Mouse (Mus musculus) liver, embryonic 14.5 days (tissue): ENCODE measurements at regions not wholly inside any gene's neighbourhood (a gene's known extent, or its start where the extent isn't known, plus 50 kb on each side); places are given as distances from the start of the nearest gene placed in this dataset.

ENCODE experiments used
- CTCF ChIP-seq: IDR thresholded peaks from 2 replicates; pipeline ENCODE4 v1.5.1; 2016; ENCODE audit warnings: antibody characterized with exemption, low read depth, control low read depth
- EP300 ChIP-seq: IDR thresholded peaks from 2 replicates; pipeline ENCODE4 v1.6.1; 2016; ENCODE audit warnings: antibody characterized with exemption, low read depth

DNA sequence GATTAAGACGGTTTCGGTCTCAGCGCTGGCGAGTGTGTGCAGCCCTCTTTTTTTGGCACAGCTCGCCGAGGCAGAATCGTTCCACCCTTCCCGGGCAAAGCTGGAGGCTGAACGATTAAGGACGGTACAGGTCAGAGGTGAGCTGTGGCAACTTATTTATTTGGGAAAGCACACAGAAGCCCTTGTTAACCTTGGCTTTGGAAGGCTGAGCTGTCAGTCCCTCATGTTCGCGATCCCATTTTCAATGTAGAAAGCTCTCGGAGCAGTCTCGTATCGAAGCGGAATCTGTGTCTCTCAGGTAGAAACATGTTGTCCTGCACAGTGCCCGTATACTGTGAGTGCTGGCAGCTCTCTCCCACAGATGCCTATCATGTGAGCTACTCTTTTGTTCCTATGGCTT lies 280.2 kb downstream of the Klf5 start:
- TF ChIP-seq CTCF (no peak), EP300 (no peak)
